Mouse (Mus musculus) lung, postnatal 0 days (tissue): Measurements from ENCODE around the gene Amotl1.

Experiments
- CTCF ChIP-seq: IDR thresholded peaks from 2 replicates; pipeline ENCODE4 v1.5.1; 2016; ENCODE audit warnings: antibody characterized with exemption, mild to moderate bottlenecking
- EP300 ChIP-seq: IDR thresholded peaks from 2 replicates; pipeline ENCODE4 v1.6.1; 2016; ENCODE audit warnings: antibody characterized with exemption, mild to moderate bottlenecking, control low read depth

GRCm38 (mm10) chr9:14607464-14607863 is 37.4 kb downstream of the Amotl1 start:
- no peak for TF ChIP-seq CTCF
- TF ChIP-seq EP300: no peak
